Mouse (Mus musculus): Measurements from ENCODE around the gene Zfp993.
"Not testable (repeated sequence)": the region's sequence is repeated elsewhere in the genome, so short reads cannot be mapped to it uniquely, and the experiment has no call there.

The Zfp993 gene

DNA sequence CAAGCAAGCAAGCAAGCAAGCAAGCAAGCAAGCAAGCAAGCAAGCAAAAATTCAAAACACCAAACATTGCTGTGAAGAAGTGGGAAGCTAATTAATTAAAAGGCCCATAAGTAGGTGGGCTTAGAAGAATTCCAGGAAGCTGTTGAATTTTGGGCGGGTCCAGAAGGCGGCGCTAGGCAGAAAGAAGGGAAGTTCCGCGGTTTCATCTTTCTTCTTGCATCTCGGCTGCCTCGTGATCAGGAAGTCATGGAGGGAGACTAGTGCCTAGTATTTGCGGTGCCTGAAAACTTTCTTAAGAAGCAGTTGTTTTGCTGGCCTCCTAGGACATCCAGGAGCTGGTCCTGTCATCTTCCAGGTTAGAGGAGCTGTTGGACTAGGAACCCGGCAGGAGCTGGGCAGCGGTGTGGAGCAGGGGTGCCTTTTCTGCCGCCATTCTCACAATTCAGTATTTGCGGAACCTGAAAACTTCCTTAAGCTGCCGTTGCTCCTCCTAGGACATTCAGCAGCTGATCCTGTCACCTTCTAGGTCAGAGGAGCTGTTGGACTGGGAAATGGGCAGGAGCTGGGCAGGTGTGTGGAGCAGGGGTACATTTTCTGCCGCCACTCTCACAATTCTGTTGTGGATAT, at the start of gene Zfp993:
Gene Zfp993, plus strand, starts transcription at position 188 of the 627 bp plus-strand sequence.
- not testable (repeated sequence) for DNase-seq (ENCODE audit: low spot score in 2 of 2)

DNA sequence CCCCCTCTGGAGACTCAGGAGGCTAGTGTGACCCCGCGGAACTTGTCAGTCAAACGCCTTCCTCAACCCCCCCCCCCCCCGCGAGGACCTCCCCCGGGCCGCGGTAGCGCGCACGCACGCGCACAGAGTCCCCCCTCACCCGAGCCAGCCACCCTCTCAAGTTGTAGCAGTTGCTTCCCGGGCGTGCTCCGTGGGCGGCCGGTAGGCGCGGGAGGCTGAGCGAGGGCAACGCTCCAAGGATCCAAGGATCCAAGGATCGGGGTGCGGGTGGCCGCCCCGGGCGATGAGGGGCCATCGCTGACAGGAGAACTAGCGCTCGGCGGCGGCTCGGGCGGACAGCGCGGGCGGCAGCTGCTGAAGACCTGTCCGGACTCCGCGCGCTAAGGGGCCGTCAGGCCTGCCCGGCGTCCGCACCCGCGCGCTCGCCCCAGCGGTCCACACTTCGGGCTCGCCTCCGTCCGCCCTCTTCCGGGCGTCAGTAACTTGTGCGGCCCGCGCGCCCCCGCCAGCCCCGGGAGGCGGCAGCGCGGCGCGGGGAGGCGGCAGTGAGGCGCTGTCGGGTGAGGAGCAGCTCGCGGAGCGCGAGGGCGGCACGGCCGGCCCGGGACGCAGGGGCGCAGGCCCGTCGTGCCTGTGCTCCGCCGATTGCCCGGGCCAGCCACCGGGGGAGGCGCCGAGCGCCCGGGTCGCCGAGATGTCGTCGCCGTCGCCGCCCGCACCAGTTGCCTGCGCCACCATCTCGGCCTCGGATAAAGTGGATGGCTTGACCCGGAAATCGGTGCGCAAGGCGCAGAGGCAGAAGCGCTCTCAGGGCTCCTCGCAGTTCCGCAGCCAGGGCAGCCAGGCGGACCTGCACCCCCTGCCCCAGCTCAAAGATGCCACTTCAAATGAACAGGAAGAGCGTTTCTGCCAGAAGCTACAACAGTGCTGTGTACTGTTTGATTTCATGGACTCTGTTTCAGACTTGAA, 30.6 kb upstream of the Zfp993 start:
- peak in 1 of 2 experiments; percentile 1 for DNase-seq (ENCODE audit: low spot score in 2 of 2)

DNA sequence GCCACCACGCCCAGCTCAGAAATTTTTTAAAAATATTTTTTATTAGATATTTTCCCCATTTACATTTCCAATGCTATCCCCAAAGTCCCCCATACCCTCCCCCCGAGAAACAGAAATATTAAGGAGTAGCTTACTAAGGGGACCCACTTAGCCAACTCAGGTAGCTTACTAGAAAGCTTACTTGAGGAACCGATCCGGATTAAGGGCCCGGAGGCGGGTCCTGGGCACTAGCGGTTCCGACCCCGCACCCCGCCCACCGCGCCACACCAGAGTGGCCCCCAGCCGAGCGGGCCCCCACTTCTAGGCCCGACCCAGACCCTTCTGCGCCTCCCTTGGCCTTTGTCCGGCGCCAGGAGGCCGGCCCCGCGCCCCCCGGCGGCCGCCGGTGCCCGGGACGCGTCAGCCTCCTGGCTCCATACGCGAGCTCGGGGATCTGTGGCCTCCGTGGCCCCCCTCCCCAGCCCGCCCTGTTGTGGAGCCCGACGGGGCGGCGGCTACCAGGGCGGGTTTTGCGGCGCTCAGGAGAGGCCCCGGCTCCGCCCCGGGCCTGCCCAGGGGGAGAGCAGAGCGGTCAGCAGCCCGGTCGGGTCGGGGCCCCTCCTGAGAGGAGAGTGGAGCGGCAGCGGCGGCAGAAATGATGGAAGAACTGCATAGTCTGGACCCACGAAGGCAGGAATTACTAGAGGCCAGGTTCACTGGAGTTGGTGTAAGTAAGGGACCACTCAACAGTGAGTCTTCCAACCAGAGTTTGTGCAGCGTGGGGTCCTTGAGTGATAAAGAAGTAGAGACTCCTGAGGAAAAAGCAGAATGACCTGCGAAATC, 7.0 kb upstream of the Zfp993 start:
- DNase-seq (ENCODE audit: low spot score in 2 of 2), result not testable (repeated sequence)

DNA sequence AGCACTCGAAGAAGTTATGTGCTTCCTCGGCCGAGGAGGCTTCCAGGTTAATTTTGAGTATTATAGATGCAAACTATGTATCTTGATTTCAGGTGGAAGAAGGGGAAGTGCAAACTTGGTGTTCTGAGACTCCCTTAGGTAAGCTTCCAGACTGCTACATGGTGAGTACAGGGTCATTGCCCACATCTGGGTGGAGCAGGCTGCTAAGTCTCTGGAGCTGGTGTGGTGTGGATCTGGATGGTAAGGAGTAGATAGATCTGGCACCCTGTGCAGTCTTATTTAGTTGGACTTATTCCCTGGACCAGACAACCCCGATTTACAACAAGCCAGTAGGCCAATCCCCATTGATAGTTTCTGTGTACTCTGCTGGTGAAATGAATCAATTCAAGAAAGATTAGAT, 33.6 kb downstream of the Zfp993 start:
- not testable (repeated sequence) for DNase-seq (ENCODE audit: low spot score in 2 of 2)

DNA sequence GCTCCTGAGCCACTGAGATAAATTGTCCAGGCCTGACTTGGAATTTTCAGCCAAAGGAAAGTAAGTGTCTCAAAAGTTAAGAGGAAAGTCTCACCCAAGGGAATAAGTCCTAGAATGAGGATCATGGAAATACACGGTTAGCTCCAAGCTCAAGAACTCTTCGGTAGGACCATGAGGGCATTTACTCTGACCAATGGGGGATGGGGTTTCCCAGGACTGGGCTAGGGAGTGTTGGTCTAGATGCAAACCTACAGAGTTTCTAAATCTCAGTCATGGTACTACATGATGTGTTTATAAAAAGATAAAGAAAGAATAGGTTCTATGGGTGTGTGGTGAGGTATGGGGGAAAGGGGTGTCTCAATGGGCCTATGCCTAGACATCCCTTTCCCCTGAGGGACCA, 38.9 kb downstream of the Zfp993 start:
- not testable (repeated sequence) for DNase-seq (ENCODE audit: low spot score in 2 of 2)

DNA sequence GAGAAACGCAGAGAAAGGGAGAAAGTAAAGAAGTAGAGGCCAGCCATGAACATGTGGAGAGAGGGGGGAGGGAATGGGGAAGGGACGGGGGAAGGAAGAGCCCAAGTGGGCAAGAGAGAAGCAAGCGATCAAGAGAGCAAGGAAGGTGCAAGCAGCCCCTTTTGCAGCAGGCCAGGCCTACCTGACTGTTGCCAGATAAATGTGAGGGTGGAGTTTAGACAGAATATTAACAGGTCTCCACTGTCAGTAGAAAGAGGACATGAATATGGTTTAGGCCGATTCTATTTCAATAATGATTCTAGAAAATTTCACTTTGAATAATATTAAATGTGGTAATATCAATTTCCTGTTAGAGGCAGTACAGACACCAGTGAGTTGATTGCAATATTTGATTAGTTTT, 39.4 kb downstream of the Zfp993 start:
- DNase-seq (ENCODE audit: low spot score in 2 of 2), result not testable (repeated sequence)

DNA sequence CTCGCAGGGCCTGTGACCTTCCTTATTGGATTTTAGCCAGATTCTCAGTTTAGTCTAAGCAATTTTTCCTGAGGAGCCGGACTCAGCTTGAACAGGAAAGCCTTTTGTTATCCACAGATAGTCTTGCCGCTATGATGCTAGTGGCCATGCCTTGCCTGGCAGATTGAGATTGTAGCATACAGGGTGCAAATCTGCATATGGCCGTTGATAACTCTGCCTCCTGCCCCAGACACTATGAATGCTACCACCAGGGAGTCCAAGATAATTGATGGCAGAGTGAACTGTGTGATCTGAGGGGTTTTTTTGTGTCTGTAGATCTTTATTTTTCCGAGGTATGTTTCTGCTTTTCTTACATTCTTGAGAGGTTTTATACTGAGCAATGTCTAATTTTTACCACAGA, 39.9 kb downstream of the Zfp993 start:
- DNase-seq (ENCODE audit: low spot score in 2 of 2), result not testable (repeated sequence)
